Mouse (Mus musculus): ENCODE results near the gene Gm43638. TPM values are rescaled to one million over a fixed set of nuclear protein-coding genes. Genes with fewer than 3 reads are reported as not detected.
"Not testable (repeated sequence)": the region's sequence is repeated elsewhere in the genome, so short reads cannot be mapped to it uniquely, and the experiment has no call there.

The Gm43638 gene
- polyA plus RNA-seq (2015; fragmentation: Nextera tagmentation; extraction: Ambion mirVana): not detected in 2 replicates

GRCm38 (mm10) chr5:87486706-87487105 lies at the start of gene Gm43638:
Gene Gm43638 (minus strand): TSS chr5:87486806.
- H3K27ac ChIP-seq (ENCODE audit: low read depth, low read length); H3K9ac ChIP-seq (ENCODE audit: low read depth, low read length); H3K27me3 ChIP-seq (replicated peaks; ENCODE audit: control insufficient read depth, insufficient read depth, low read length); ATAC-seq; H3K4me2 ChIP-seq (ENCODE audit: low read length); H3K4me3 ChIP-seq (ENCODE audit: low read length); H3K9me3 ChIP-seq (ENCODE audit: control insufficient read depth, low read length); H3K4me1 ChIP-seq (ENCODE audit: control insufficient read depth, insufficient read depth, low read depth, low read length); H3K36me3 ChIP-seq (ENCODE audit: control insufficient read depth, insufficient read depth, low read length): not testable (repeated sequence)
- 88% methylated on average over 1 of the region's 1 CpGs for WGBS

GRCm38 (mm10) chr5:87535994-87536644 lies 49.5 kb upstream of the Gm43638 start:
- Histone ChIP-seq H3K9me3 (ENCODE audit: control insufficient read depth, low read length) (no peaks in the 10 kb centered on the region), H3K27ac (ENCODE audit: low read depth, low read length) (no peak overlapping the region), H3K4me1 (ENCODE audit: control insufficient read depth, insufficient read depth, low read depth, low read length) (no peaks in the 10 kb centered on the region), H3K36me3 (ENCODE audit: control insufficient read depth, insufficient read depth, low read length) (no peaks in the 10 kb centered on the region), H3K27me3 (replicated peaks; ENCODE audit: control insufficient read depth, insufficient read depth, low read length) (no peaks in the 10 kb centered on the region), H3K4me3 (ENCODE audit: low read length) (no peak overlapping the region), H3K4me2 (ENCODE audit: low read length) (no peak overlapping the region), H3K9ac (ENCODE audit: low read depth, low read length) (no peak overlapping the region)
- 66% methylated on average over 4 of the region's 4 CpGs for WGBS
- no peak for ATAC-seq

GRCm38 (mm10) chr5:87532288-87532687 lies 45.7 kb upstream of the Gm43638 start:
- ATAC-seq: no peak
- no peak overlapping the region for H3K9ac ChIP-seq (ENCODE audit: low read depth, low read length)
- H3K36me3 ChIP-seq (ENCODE audit: control insufficient read depth, insufficient read depth, low read length): no peaks in the 10 kb centered on the region
- no peaks in the 10 kb centered on the region for H3K4me1 ChIP-seq (ENCODE audit: control insufficient read depth, insufficient read depth, low read depth, low read length)
- H3K4me3 ChIP-seq (ENCODE audit: low read length): no peak overlapping the region
- no peak overlapping the region for H3K4me2 ChIP-seq (ENCODE audit: low read length)
- H3K27me3 ChIP-seq (replicated peaks; ENCODE audit: control insufficient read depth, insufficient read depth, low read length): no peaks in the 10 kb centered on the region
- H3K27ac ChIP-seq (ENCODE audit: low read depth, low read length): no peak overlapping the region
- 82% methylated on average over 2 of the region's 2 CpGs for WGBS
- no peaks in the 10 kb centered on the region for H3K9me3 ChIP-seq (ENCODE audit: control insufficient read depth, low read length)

- H3K4me3 ChIP-seq (ENCODE audit: low read length); H3K9ac ChIP-seq (ENCODE audit: low read depth, low read length); H3K4me1 ChIP-seq (ENCODE audit: control insufficient read depth, insufficient read depth, low read depth, low read length); H3K27ac ChIP-seq (ENCODE audit: low read depth, low read length); ATAC-seq; H3K36me3 ChIP-seq (ENCODE audit: control insufficient read depth, insufficient read depth, low read length); H3K4me2 ChIP-seq (ENCODE audit: low read length); H3K27me3 ChIP-seq (replicated peaks; ENCODE audit: control insufficient read depth, insufficient read depth, low read length); H3K9me3 ChIP-seq (ENCODE audit: control insufficient read depth, low read length): not testable (repeated sequence)
- WGBS: 95% methylated on average over 2 of the region's 2 CpGs
These were observed 37.0 kb upstream of the Gm43638 start for GRCm38 (mm10) chr5:87523561-87523960.

- H3K27me3 ChIP-seq (replicated peaks; ENCODE audit: control insufficient read depth, insufficient read depth, low read length): no peaks in the 10 kb centered on the region
- 66% methylated on average over 4 of the region's 4 CpGs for WGBS
- H3K36me3 ChIP-seq (ENCODE audit: control insufficient read depth, insufficient read depth, low read length): no peaks in the 10 kb centered on the region
- no peak overlapping the region for H3K4me2 ChIP-seq (ENCODE audit: low read length)
- H3K27ac ChIP-seq (ENCODE audit: low read depth, low read length): no peak overlapping the region
- H3K9me3 ChIP-seq (ENCODE audit: control insufficient read depth, low read length): no peaks in the 10 kb centered on the region
- no peak overlapping the region for H3K4me3 ChIP-seq (ENCODE audit: low read length)
- H3K4me1 ChIP-seq (ENCODE audit: control insufficient read depth, insufficient read depth, low read depth, low read length): no peaks in the 10 kb centered on the region
- H3K9ac ChIP-seq (ENCODE audit: low read depth, low read length): no peak overlapping the region
- ATAC-seq: no peak
These were observed 19.3 kb upstream of the Gm43638 start for GRCm38 (mm10) chr5:87505776-87506458.

- no peaks in the 10 kb centered on the region for H3K36me3 ChIP-seq (ENCODE audit: control insufficient read depth, insufficient read depth, low read length)
- no peaks in the 10 kb centered on the region for H3K4me1 ChIP-seq (ENCODE audit: control insufficient read depth, insufficient read depth, low read depth, low read length)
- no peaks in the 10 kb centered on the region for H3K27me3 ChIP-seq (replicated peaks; ENCODE audit: control insufficient read depth, insufficient read depth, low read length)
- no peak overlapping the region for H3K4me3 ChIP-seq (ENCODE audit: low read length)
- 76% methylated on average over 1 of the region's 1 CpGs for WGBS
- H3K27ac ChIP-seq (ENCODE audit: low read depth, low read length): no peak overlapping the region
- no peak for ATAC-seq
- no peak overlapping the region for H3K4me2 ChIP-seq (ENCODE audit: low read length)
- H3K9me3 ChIP-seq (ENCODE audit: control insufficient read depth, low read length): no peaks in the 10 kb centered on the region
- H3K9ac ChIP-seq (ENCODE audit: low read depth, low read length): no peak overlapping the region
These were observed 16.1 kb upstream of the Gm43638 start for GRCm38 (mm10) chr5:87502687-87503086.

- Histone ChIP-seq H3K4me3 (ENCODE audit: low read length) (no peak overlapping the region), H3K36me3 (ENCODE audit: control insufficient read depth, insufficient read depth, low read length) (no peaks in the 10 kb centered on the region), H3K4me1 (ENCODE audit: control insufficient read depth, insufficient read depth, low read depth, low read length) (no peaks in the 10 kb centered on the region), H3K27ac (ENCODE audit: low read depth, low read length) (no peak overlapping the region), H3K9me3 (ENCODE audit: control insufficient read depth, low read length) (no peaks in the 10 kb centered on the region), H3K27me3 (replicated peaks; ENCODE audit: control insufficient read depth, insufficient read depth, low read length) (no peaks in the 10 kb centered on the region), H3K9ac (ENCODE audit: low read depth, low read length) (no peak overlapping the region), H3K4me2 (ENCODE audit: low read length) (no peak overlapping the region)
- ATAC-seq: no peak
These were observed 12.7 kb upstream of the Gm43638 start for GRCm38 (mm10) chr5:87499341-87499740.

GRCm38 (mm10) chr5:87498936-87499335 lies 12.3 kb upstream of the Gm43638 start:
- Histone ChIP-seq H3K27me3 (replicated peaks; ENCODE audit: control insufficient read depth, insufficient read depth, low read length) (no peaks in the 10 kb centered on the region), H3K4me3 (ENCODE audit: low read length) (no peak overlapping the region), H3K36me3 (ENCODE audit: control insufficient read depth, insufficient read depth, low read length) (no peaks in the 10 kb centered on the region), H3K4me1 (ENCODE audit: control insufficient read depth, insufficient read depth, low read depth, low read length) (no peaks in the 10 kb centered on the region), H3K9me3 (ENCODE audit: control insufficient read depth, low read length) (no peaks in the 10 kb centered on the region), H3K27ac (ENCODE audit: low read depth, low read length) (no peak overlapping the region), H3K9ac (ENCODE audit: low read depth, low read length) (no peak overlapping the region), H3K4me2 (ENCODE audit: low read length) (no peak overlapping the region)
- ATAC-seq: no peak

- no peaks in the 10 kb centered on the region for H3K9me3 ChIP-seq (ENCODE audit: control insufficient read depth, low read length)
- no peak within 1 kb of the TSS for H3K4me2 ChIP-seq (ENCODE audit: low read length)
- ATAC-seq: no peak
- no peak within 1 kb of the TSS for H3K9ac ChIP-seq (ENCODE audit: low read depth, low read length)
- H3K27me3 ChIP-seq (replicated peaks; ENCODE audit: control insufficient read depth, insufficient read depth, low read length): no peaks in the 10 kb centered on the region
- H3K4me3 ChIP-seq (ENCODE audit: low read length): no peak within 1 kb of the TSS
- no peak within 1 kb of the TSS for H3K27ac ChIP-seq (ENCODE audit: low read depth, low read length)
- H3K4me1 ChIP-seq (ENCODE audit: control insufficient read depth, insufficient read depth, low read depth, low read length): no peaks in the 10 kb centered on the region
- H3K36me3 ChIP-seq (ENCODE audit: control insufficient read depth, insufficient read depth, low read length): no peaks in the 10 kb centered on the region
- 93% methylated on average over 1 of the region's 1 CpGs for WGBS
These were observed 4.2 kb upstream of the Gm43638 start, which contains the start of gene Ugt2a1 for GRCm38 (mm10) chr5:87490771-87491170. Gene Ugt2a1 (minus strand): TSS chr5:87490871.

All from hindbrain, embryonic 16.5 days (tissue).